Mouse (Mus musculus) CH12.LX (cell line): ENCODE measurements around the gene Mfsd7a.

Source experiments
- CTCF ChIP-seq, 2 experiments: IDR thresholded peaks in 1 of 2; conservative IDR thresholded peaks in 1 of 2; 2 replicates each; pipeline ENCODE4 v1.5.1; 2011 to 2012; ENCODE audit warnings: low read depth in 2 of 2, low read length in 2 of 2, improper control_type of control experiment in 1 of 2, inconsistent platforms in 1 of 2, mild to moderate bottlenecking in 1 of 2, moderate library complexity in 1 of 2
- EP300 ChIP-seq: IDR thresholded peaks from 2 replicates; pipeline ENCODE4 v1.6.1; 2011; ENCODE audit warnings: low read length, improper control_type of control experiment
- MXI1 ChIP-seq: IDR thresholded peaks from 2 replicates; pipeline ENCODE4 v1.6.1; 2011; ENCODE audit warnings: mild to moderate bottlenecking, low read depth, low read length, improper control_type of control experiment
- NRF1 ChIP-seq: IDR thresholded peaks from 2 replicates; pipeline ENCODE4 v1.6.1; 2014; ENCODE audit warnings: low read depth, mild to moderate bottlenecking, inconsistent platforms, low read length, improper control_type of control experiment, moderate library complexity
- POLR2A ChIP-seq: IDR thresholded peaks from 2 replicates; pipeline ENCODE4 v1.6.1; 2011; ENCODE audit warnings: low read depth, mild to moderate bottlenecking, improper control_type of control experiment, low read length
- POLR2AphosphoS2 ChIP-seq: IDR thresholded peaks from 2 replicates; pipeline ENCODE4 v1.6.1; 2011; ENCODE audit warnings: low read depth, low read length, improper control_type of control experiment
- RAD21 ChIP-seq: IDR thresholded peaks from 2 replicates; pipeline ENCODE4 v1.6.1; 2011; ENCODE audit warnings: low read depth, mild to moderate bottlenecking, low read length, improper control_type of control experiment, moderate library complexity
- TBP ChIP-seq: conservative IDR thresholded peaks from 2 replicates; pipeline ENCODE4 v1.6.1; 2011; ENCODE audit warnings: low read depth, low read length, improper control_type of control experiment
- TCF12 ChIP-seq: IDR thresholded peaks from 2 replicates; pipeline ENCODE4 v1.6.1; 2014; ENCODE audit warnings: low read depth, mild to moderate bottlenecking, inconsistent platforms, low read length, improper control_type of control experiment
- USF2 ChIP-seq: conservative IDR thresholded peaks from 2 replicates; pipeline ENCODE4 v1.6.1; 2011; ENCODE audit warnings: low read depth, low read length, improper control_type of control experiment

DNA sequence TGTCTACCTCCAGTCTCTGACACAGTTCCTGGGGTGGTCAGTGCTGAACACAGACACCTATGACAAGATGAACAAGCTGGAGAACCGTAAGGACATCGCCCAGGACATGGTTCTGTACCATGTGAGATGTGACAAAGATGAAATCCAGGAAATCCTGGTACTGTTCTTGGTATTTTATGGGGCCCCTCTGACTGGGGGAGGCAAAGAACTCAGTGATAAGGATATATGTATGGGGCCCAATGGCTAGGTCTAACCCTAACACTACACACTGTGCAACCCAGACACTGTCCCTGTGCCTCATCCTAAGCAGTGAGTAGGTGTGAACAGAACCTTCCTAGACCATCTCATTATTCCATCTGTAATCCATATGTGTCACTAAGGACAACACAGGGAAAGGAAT, 25.3 kb downstream of the Mfsd7a start:
- TF ChIP-seq NRF1 (no peak), CTCF (conservative IDR thresholded peaks at IDR 0.05 in 1 of 2, IDR thresholded peaks at IDR 0.05 in 1 of 2; ENCODE audit: low read depth in 2 of 2, low read length in 2 of 2) (no peak), POLR2A (no peak), RAD21 (no peak), POLR2AphosphoS2 (no peak), TCF12 (no peak), USF2 (no peak), MXI1 (no peak), TBP (no peak), EP300 (no peak)
